Mouse (Mus musculus) embryo, embryonic 10.5 days (tissue): ENCODE data around the gene Lhb.
"Not testable (repeated sequence)": the region's sequence is repeated elsewhere in the genome, so short reads cannot be mapped to it uniquely, and the experiment has no call there.

Experiments used
- DNase-seq: peaks from one replicate; pipeline ENCODE4 v3.0.0-alpha.2; 2015; ENCODE audit warnings: low spot score

The Lhb gene

GRCm38 (mm10) chr7:45455932-45456696, 35.5 kb downstream of the Lhb start:
- no peak for DNase-seq

DNA sequence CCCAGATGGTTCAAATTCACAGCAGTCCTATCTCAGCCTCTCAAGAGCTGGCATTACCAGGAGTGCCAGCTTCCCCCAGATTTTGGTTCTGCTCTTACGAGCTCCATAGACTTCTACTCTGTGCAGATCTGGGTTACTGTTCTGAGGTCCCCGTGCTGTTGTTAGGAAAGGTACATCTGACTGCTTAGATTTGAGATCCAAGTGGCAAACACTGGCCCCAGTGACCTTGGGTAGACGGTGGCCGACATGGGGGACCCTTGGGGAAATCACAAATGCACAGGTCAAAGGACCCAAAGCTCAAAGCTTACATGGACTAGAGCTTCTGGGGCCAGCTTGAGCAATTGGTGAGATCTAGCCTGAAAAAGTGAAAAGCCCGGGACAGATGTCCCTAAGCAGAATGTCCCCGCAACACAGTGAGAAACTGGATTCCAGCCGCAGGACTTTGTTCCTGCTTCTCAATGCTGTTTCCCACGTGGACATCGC, 36.1 kb downstream of the Lhb start:
- no peak for DNase-seq

DNA sequence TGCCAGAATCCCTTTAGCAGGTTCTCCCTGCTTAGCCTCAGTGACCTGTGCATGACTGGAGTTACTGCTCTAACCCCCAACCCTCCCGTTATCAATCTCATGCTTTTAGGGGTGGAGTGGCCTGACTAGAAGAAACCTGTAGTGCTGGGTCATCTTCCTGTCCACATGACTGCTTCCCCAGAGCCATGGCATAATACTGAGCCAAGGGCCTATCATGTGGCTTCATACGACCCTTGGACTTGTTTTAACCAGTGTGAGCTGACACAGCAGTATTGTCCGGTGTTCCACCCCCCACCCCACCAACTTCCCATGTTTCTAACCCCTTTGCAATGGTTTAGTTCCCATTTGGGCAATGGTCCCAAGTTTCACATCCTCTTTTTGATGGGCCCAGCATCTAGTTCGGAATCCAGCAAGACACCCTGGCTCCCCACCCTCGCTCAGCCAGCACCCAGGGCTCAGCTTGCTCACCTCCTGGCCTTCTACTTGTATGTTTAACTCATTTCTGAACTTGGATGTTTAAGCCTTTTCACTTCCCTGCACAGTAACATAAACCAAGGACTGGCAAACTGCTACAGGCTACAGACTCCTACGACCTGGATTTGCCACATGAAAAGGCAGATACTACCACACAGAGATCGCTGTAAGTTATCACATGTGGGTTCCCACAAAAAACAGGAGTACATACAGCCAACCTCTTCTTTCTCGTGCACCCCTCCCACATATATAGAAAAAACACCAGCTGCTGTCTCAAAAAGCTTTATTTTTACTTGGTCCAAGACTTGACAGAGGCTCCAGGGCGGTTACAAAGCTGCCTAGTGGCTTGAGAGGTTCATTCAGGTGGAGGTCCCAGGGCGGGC, 36.8 kb downstream of the Lhb start:
- peak; percentile 34 for DNase-seq

DNA sequence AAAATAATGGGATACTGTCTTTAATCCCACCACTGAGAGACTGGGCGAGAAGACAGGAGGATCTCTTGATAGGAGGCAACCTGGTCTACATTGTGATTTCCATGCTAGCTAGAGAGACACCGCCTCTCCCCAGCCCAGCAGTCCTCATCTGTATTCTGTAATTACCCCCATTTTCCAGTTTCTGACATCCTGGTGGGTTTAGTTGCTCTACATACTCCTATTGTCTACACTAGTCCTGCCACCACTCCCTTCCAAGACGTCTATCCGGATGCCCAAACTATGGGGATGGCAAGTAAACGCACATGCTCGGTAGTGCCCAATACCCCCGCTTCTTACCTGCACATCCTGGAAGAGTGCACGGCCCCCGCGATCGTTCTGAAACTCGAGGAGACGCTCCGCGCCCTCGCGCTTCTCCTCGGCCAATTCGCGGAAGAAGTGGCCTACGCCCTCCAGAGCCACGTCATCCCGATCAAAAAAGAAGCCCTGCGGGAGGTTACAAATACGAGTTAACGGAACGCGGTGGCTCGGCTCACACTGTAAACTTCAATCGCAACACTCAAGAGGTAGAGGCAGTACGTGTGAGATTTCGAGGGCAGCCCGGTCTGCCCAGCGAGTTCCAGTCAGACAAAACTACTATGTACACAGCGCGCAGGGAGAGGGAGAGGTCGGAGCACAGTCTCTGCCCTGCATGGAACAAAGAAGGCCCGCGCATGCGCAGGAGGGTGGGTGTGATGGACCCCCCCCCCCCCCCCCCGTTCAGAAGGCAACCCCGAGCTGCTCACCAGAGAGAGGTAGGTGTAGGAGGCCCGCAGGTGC, 38.3 kb downstream of the Lhb start:
- peak; percentile 88 for DNase-seq

- DNase-seq, result peak; percentile 99
These were observed 39.0 kb downstream of the Lhb start, which contains the start of gene Ftl1 for GRCm38 (mm10) chr7:45459564-45460140. Gene Ftl1 (minus strand): TSS chr7:45459884.

DNA sequence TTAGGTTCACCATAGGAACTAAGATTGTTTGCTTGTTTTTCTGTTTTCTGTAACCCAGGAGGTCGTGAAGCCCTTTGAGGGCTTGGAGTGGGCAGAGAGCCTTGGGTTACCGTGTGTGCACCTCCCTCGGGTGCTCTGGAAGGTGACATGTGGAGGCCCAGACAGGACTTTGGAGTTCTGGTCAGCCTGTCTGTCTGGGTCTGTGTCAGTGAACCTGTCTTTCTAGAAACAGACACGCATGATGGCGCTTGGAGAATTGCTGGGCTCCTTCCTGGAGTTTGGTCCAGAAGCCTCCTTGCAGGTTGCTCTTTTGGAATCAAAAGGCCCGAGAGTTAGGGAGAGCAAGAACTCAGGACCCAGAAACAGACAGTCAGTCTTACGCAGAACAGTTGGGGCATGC, 39.8 kb downstream of the Lhb start:
- no peak for DNase-seq

GRCm38 (mm10) chr7:45460860-45461314, 40.3 kb downstream of the Lhb start:
- peak; percentile 65 for DNase-seq

DNA sequence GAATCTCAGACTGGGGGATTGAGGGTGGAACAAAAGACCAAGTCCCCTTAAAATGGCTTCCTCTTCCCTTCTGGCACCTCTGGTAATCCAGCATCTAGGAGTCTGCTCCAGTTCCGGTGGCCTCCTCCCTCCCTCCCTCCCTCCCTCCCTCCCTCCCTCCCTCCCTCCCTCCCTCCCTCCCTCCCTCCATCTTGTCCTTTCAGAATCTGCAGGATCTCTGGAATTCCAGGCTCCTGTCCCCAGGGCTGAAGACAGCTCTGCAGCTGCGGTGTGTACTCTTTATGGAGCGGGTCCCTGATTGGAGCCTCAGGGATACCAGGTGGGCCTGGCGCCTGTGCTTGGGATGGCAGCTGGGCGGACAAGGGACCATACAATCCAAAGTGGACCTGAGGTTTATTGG, 40.7 kb downstream of the Lhb start:
- DNase-seq, result no peak

- DNase-seq, result no peak
These were observed 41.2 kb downstream of the Lhb start for GRCm38 (mm10) chr7:45461781-45462180.

DNA sequence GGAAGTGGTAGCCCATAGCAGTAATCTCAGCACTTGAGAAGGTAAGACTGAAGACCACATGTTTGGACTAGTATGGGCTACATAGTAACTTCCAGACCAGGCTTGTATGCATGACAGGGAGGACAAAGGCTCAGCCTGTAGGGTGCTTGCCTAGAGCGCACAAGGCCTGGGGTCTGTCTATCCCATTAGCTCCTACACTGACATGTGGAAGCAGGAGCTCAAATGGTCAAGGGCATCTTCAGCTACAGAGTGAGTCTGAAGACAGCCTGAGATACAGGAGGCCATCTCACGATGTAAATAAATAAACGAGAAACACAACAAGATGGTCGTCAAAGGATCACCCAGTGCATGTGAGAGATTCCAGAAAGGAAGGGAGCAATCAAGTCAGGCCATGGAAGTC, 41.7 kb downstream of the Lhb start:
- DNase-seq, result no peak

DNA sequence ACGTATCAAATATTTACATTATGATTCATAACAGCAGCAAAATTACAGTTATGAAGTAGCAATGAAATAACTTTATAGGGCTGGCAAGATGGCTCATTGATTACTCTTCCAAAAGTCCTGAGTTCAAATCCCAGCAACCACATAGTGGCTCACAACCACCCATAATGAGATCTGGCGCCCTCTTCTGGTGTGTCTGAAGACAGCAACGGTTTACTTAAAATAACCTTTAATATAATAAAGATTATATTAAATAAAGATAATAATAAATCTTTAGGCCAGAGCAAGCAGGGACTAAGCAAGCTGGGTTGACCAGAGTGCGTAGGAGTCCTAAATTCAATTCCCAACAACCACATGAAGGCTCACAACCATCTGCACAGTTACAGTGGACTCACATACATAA, 42.2 kb downstream of the Lhb start:
- DNase-seq, result not testable (repeated sequence)

GRCm38 (mm10) chr7:45463987-45464778, 43.6 kb downstream of the Lhb start:
- DNase-seq, result no peak

- DNase-seq, result no peak
These were observed 44.5 kb downstream of the Lhb start for GRCm38 (mm10) chr7:45465112-45465511.

DNA sequence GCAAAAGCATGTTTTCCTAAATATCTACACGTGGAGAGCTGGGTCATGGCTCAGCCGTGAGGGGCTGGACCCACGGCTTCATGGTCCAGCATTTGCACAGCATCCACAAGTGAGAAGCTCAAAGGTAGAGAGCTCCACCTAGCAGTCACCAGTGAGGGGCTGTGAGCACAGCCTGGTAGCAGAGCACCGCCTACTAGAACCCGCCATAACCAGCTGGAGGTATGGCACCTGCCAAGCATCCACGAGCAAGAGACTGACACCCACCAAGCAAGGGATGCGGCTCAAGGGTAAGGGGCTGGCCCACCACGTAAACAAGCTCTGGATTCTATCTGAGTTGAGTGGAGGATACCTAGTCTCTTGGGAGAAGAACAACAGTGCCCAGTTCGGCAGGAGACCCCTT, 44.9 kb downstream of the Lhb start:
- no peak for DNase-seq

- peak; percentile 99 for DNase-seq
These were observed 45.9 kb downstream of the Lhb start, which contains the start of gene Bax for GRCm38 (mm10) chr7:45466283-45467089. Gene Bax (minus strand): TSS chr7:45466898.

DNA sequence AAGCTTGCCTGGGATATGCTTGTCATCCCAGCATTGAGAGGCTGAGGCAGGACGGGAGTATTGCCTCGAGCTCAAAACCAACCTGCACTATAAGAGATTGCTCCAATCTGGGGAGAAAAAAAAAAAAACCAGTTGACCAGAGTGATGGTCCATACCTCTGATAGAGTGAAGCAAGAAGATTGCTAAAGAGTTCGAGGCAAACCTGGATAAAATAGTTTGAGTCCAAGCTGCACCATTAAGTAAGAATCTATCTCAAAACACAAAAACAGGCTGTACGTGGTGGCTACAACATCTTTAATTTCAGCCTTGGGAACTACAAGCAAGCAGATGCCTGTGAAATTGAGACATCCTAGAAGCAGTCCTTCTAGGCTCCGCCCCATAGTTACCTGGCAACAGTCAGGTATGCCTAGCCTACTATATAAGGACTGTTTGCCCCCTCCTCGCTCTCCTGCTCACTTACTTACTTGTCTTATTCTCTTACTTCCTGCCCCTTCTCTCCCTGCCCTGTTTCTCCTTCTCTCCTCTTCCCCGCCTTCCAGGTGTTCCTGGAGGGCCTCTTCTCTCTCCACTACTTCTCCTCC, 46.6 kb downstream of the Lhb start:
- no peak for DNase-seq

GRCm38 (mm10) chr7:45470869-45471268, 50.2 kb downstream of the Lhb start:
- peak; percentile 92 for DNase-seq
